Mouse (Mus musculus) brain, embryonic 18.5 days (tissue): ENCODE results near the gene AA986860.
A peak's percentile ranks its signal among the peaks of the same experiment; 100 is the strongest.

ENCODE experiments used
- DNase-seq: peaks from one replicate; pipeline ENCODE4 v3.0.0-alpha.2; 2012; ENCODE audit warnings: low read depth, low spot score

The AA986860 gene

GRCm38 (mm10) chr1:130731741-130732337, at the start of gene AA986860:
Gene AA986860 (plus strand): TSS chr1:130731976.
- no peak for DNase-seq

GRCm38 (mm10) chr1:130683905-130684304, 47.9 kb upstream of the AA986860 start:
- DNase-seq, result no peak

- no peak for DNase-seq
These were observed 33.2 kb upstream of the AA986860 start for GRCm38 (mm10) chr1:130698601-130699000.

GRCm38 (mm10) chr1:130699937-130700633, 31.7 kb upstream of the AA986860 start:
- DNase-seq, result no peak

- no peak for DNase-seq
These were observed 29.8 kb upstream of the AA986860 start for GRCm38 (mm10) chr1:130701976-130702375.

GRCm38 (mm10) chr1:130703613-130704012, 28.2 kb upstream of the AA986860 start:
- no peak for DNase-seq

- no peak for DNase-seq
These were observed 21.3 kb upstream of the AA986860 start for GRCm38 (mm10) chr1:130710283-130711080.

GRCm38 (mm10) chr1:130714046-130714445, 17.7 kb upstream of the AA986860 start:
- DNase-seq, result no peak

- DNase-seq, result peak; percentile 90
These were observed 16.1 kb upstream of the AA986860 start, which contains the start of gene Gm29427 for GRCm38 (mm10) chr1:130715561-130716217. Gene Gm29427 (minus strand): TSS chr1:130715799.

- no peak for DNase-seq
These were observed 15.6 kb upstream of the AA986860 start for GRCm38 (mm10) chr1:130716218-130716512.

- no peak for DNase-seq
These were observed 15.1 kb upstream of the AA986860 start for GRCm38 (mm10) chr1:130716513-130717290.

GRCm38 (mm10) chr1:130717291-130717871, 14.4 kb upstream of the AA986860 start, which contains the start of gene Yod1:
Gene Yod1 (plus strand): TSS chr1:130717327.
- peak; percentile 75 for DNase-seq

GRCm38 (mm10) chr1:130724206-130724605, 7.6 kb upstream of the AA986860 start:
- DNase-seq, result no peak

- no peak for DNase-seq
These were observed 5.4 kb upstream of the AA986860 start for GRCm38 (mm10) chr1:130726396-130726795.

- DNase-seq, result no peak
These were observed 3.7 kb upstream of the AA986860 start for GRCm38 (mm10) chr1:130728070-130728469.

GRCm38 (mm10) chr1:130728708-130729107, 3.1 kb upstream of the AA986860 start:
- DNase-seq, result no peak

- no peak for DNase-seq
These were observed 2.6 kb upstream of the AA986860 start, which contains the start of gene Pfkfb2 for GRCm38 (mm10) chr1:130729153-130729552. Gene Pfkfb2 (minus strand): TSS chr1:130729253.

- DNase-seq, result no peak
These were observed 1.2 kb downstream of the AA986860 start for GRCm38 (mm10) chr1:130732706-130733658.

GRCm38 (mm10) chr1:130733671-130734070, 1.9 kb downstream of the AA986860 start:
- DNase-seq, result no peak

GRCm38 (mm10) chr1:130734452-130734851, 2.7 kb downstream of the AA986860 start:
- no peak for DNase-seq
